Mouse (Mus musculus) left cerebral cortex, adult 8-10 months (tissue): ENCODE data around the gene Eps8l3. TPM values are rescaled to one million over a fixed set of nuclear protein-coding genes. Genes with fewer than 3 reads are reported as not detected.

Experiments used
- DNase-seq, 2 experiments: peaks; one replicate each; pipeline ENCODE4 v3.0.0; 2022; ENCODE audit warnings: low spot score in 2 of 2
- total RNA-seq, 4 experiments: library from RNA; stranded (reverse); gene quantifications; 2 replicates each; pipeline ENCODE4 v1.2.4; 2022

The Eps8l3 gene
- total RNA-seq, 4 experiments from 2014 or later, result not detected

GRCm38 (mm10) chr3:107941261-107941660 lies 64.2 kb downstream of the Eps8l3 start:
- DNase-seq, result no peak

Other genes with a start within 250 kb of the Eps8l3 start
- not detected for gene Gm10961, start 245.9 kb upstream of the Eps8l3 start, total RNA-seq
- gene Strip1, start 245.5 kb upstream of the Eps8l3 start, total RNA-seq, result 10 to 100 TPM; 52.3 to 62.6 (median 55.1) TPM
- gene Ahcyl1, start 180.7 kb upstream of the Eps8l3 start, total RNA-seq, result 100 to 1,000 TPM; 308 to 354 (median 335) TPM
- gene Csf1, start 116.8 kb upstream of the Eps8l3 start, total RNA-seq, result 10 to 100 TPM; 18.6 to 34.2 (median 26.6) TPM
- 100 to 1,000 TPM; 212 to 271 (median 244) TPM for gene Gstm5, start 18.6 kb downstream of the Eps8l3 start, total RNA-seq
- gene Gstm7, start 54.6 kb downstream of the Eps8l3 start, total RNA-seq, result 100 to 1,000 TPM in 3 of 4 experiments, 10 to 100 TPM in 1; 88.2 to 109 (median 101) TPM
- 1 to 10 TPM; 6.2 to 8.4 (median 7.2) TPM for gene Gstm6, start 66.5 kb downstream of the Eps8l3 start, total RNA-seq
- not detected for gene Gstm3, start 92.1 kb downstream of the Eps8l3 start, total RNA-seq
- 1 to 10 TPM; 3.6 to 6.5 (median 5.5) TPM for gene Gstm2, start 109.2 kb downstream of the Eps8l3 start, total RNA-seq
- 100 to 1,000 TPM; 275 to 318 (median 312) TPM for gene Gstm1, start 140.7 kb downstream of the Eps8l3 start, total RNA-seq
- gene Gstm4, start 167.7 kb downstream of the Eps8l3 start, total RNA-seq, result 10 to 100 TPM in 3 of 4 experiments, 1 to 10 TPM in 1; 10.0 to 12.6 (median 11.2) TPM
- gene Ampd2, start 209.4 kb downstream of the Eps8l3 start, total RNA-seq, result 10 to 100 TPM; 56.4 to 61.4 (median 58.1) TPM
- gene Gnat2, start 215.6 kb downstream of the Eps8l3 start, total RNA-seq, result under 1 TPM in 2 of 4 experiments, not detected in 2; 0.21 to 0.46 TPM